Comparison of ENCODE assay signal across 13 mouse cellular contexts in genomic region chr9:48711826-48712225, GRCm38 (mm10).
DNase-seq lines count a peak whose midpoint lies in the region; ATAC-seq and TF ChIP-seq lines count a peak whose summit lies in the region.
"Had no signal": no experiment of that assay in that cellular context is flagged by ENCODE, and none has a peak within 500 bp of the region (broad histone marks: within the 10 kb centered on the region; RNA-seq: fewer than 3 reads in every experiment).

No protein-coding gene starts in this region.

- H3K27ac ChIP-seq in heart, embryonic 10.5 days = peak overlapping the region; percentile 52; the same call in 1 of the 2 replicates
- H3K27ac ChIP-seq in heart, embryonic 12.5 days (ENCODE audit: poor library complexity, severe bottlenecking) = no peak overlapping the region
- H3K27ac ChIP-seq in midbrain, embryonic 13.5 days = 0 out of 2 replicates have a peak overlapping the region, but pooled peaks have one; percentile 30
- no peak overlapping the region for H3K27ac ChIP-seq in midbrain, postnatal 0 days (ENCODE audit: low read depth, low read length)
- peak overlapping the region; percentile 44 for H3K27ac ChIP-seq in liver, embryonic 13.5 days
- H3K27ac ChIP-seq: limb, embryonic 12.5 days; stomach, embryonic 15.5 days had no signal

- no peak overlapping the region for H3K4me2 ChIP-seq in heart, embryonic 12.5 days
- H3K4me2 ChIP-seq in midbrain, embryonic 13.5 days (replicated peaks) = no peak overlapping the region
- H3K4me2 ChIP-seq in midbrain, postnatal 0 days (ENCODE audit: low read depth, low read length, poor library complexity, severe bottlenecking) = no peak overlapping the region
- 0 out of 2 replicates have a peak overlapping the region, but pooled peaks have one; percentile 21 for H3K4me2 ChIP-seq in liver, embryonic 13.5 days
- H3K4me2 ChIP-seq: limb, embryonic 12.5 days; stomach, embryonic 15.5 days had no signal

- H3K4me3 ChIP-seq in heart, embryonic 10.5 days = no peak overlapping the region
- no peak overlapping the region for H3K4me3 ChIP-seq in heart, embryonic 12.5 days
- no peak overlapping the region for H3K4me3 ChIP-seq in midbrain, embryonic 13.5 days (replicated peaks)
- no peak overlapping the region for H3K4me3 ChIP-seq in midbrain, postnatal 0 days (ENCODE audit: low read depth, low read length)
- H3K4me3 ChIP-seq in liver, embryonic 13.5 days (replicated peaks) = no peak overlapping the region
- H3K4me3 ChIP-seq: limb, embryonic 12.5 days; stomach, embryonic 15.5 days had no signal

- peaks cover 26% of the 10 kb centered on the region for H3K4me1 ChIP-seq in heart, embryonic 10.5 days
- peaks cover 22% of the 10 kb centered on the region for H3K4me1 ChIP-seq in heart, embryonic 12.5 days (replicated peaks)
- H3K4me1 ChIP-seq in midbrain, embryonic 13.5 days (replicated peaks) = peaks cover 28% of the 10 kb centered on the region
- H3K4me1 ChIP-seq in midbrain, postnatal 0 days (ENCODE audit: insufficient read depth, low read length) = no peaks in the 10 kb centered on the region
- H3K4me1 ChIP-seq in liver, embryonic 13.5 days (replicated peaks) = peaks cover 34% of the 10 kb centered on the region

- no peak for ATAC-seq in heart, embryonic 12.5 days (ENCODE audit: insufficient number of reproducible peaks, low FRiP score)
- no peak for ATAC-seq in midbrain, embryonic 13.5 days
- no peak for ATAC-seq in midbrain, postnatal 0 days (ENCODE audit: low FRiP score)
- peak; percentile 79 for ATAC-seq in liver, embryonic 13.5 days (ENCODE audit: low read depth)
- ATAC-seq: Patski had no signal

- no peak for TF ChIP-seq CTCF in midbrain, postnatal 0 days (IDR thresholded peaks at IDR 0.05)

- H3K27me3 ChIP-seq in heart, embryonic 10.5 days (ENCODE audit: insufficient read depth, poor library complexity, severe bottlenecking) = no peaks in the 10 kb centered on the region
- H3K27me3 ChIP-seq in heart, embryonic 12.5 days (replicated peaks) = no peaks in the 10 kb centered on the region
- H3K27me3 ChIP-seq in midbrain, embryonic 13.5 days = no peaks in the 10 kb centered on the region
- no peaks in the 10 kb centered on the region for H3K27me3 ChIP-seq in midbrain, postnatal 0 days (ENCODE audit: insufficient read depth, low read length)
- 0 out of 2 replicates have a peak, but pooled peaks cover 4% of the 10 kb centered on the region for H3K27me3 ChIP-seq in liver, embryonic 13.5 days
- H3K27me3 ChIP-seq: stomach, embryonic 15.5 days had no signal

- H3K36me3 ChIP-seq in heart, embryonic 10.5 days = no peaks in the 10 kb centered on the region
- H3K36me3 ChIP-seq in heart, embryonic 12.5 days = no peaks in the 10 kb centered on the region
- 0 out of 2 replicates have a peak, but pooled peaks cover 3% of the 10 kb centered on the region for H3K36me3 ChIP-seq in midbrain, embryonic 13.5 days
- H3K36me3 ChIP-seq in midbrain, postnatal 0 days (ENCODE audit: insufficient read depth, low read length) = no peaks in the 10 kb centered on the region
- H3K36me3 ChIP-seq in liver, embryonic 13.5 days = no peaks in the 10 kb centered on the region
- H3K36me3 ChIP-seq: limb, embryonic 12.5 days; stomach, embryonic 15.5 days had no signal

- no peak overlapping the region for H3K9ac ChIP-seq in heart, embryonic 12.5 days
- no peak overlapping the region for H3K9ac ChIP-seq in midbrain, embryonic 13.5 days (replicated peaks)
- H3K9ac ChIP-seq in midbrain, postnatal 0 days (replicated peaks; ENCODE audit: low read length, poor library complexity, severe bottlenecking) = no peak overlapping the region
- peak overlapping the region; percentile 45; the same call in 1 of the 2 replicates for H3K9ac ChIP-seq in liver, embryonic 13.5 days
- H3K9ac ChIP-seq: limb, embryonic 12.5 days; stomach, embryonic 15.5 days had no signal

- H3K9me3 ChIP-seq in heart, embryonic 10.5 days = no peaks in the 10 kb centered on the region
- H3K9me3 ChIP-seq in heart, embryonic 12.5 days (replicated peaks) = peaks cover 4% of the 10 kb centered on the region; the same call in 1 of the 2 replicates
- no peaks in the 10 kb centered on the region for H3K9me3 ChIP-seq in midbrain, embryonic 13.5 days
- H3K9me3 ChIP-seq in midbrain, postnatal 0 days (ENCODE audit: low read length) = no peaks in the 10 kb centered on the region
- H3K9me3 ChIP-seq in liver, embryonic 13.5 days (replicated peaks) = no peaks in the 10 kb centered on the region
- H3K9me3 ChIP-seq: limb, embryonic 12.5 days; stomach, embryonic 15.5 days had no signal

- WGBS in heart, embryonic 10.5 days = 59% methylated on average over 5 of the region's 5 CpGs
- WGBS in heart, embryonic 12.5 days = 56% methylated on average over 5 of the region's 5 CpGs
- 88% methylated on average over 5 of the region's 5 CpGs for WGBS in midbrain, embryonic 13.5 days
- WGBS in midbrain, postnatal 0 days = 86% methylated on average over 5 of the region's 5 CpGs
- 20% methylated on average over 5 of the region's 5 CpGs for WGBS in liver, embryonic 13.5 days (ENCODE audit: insufficient replicate concordance)

- no peak for DNase-seq in heart, embryonic 10.5 days (ENCODE audit: low spot score)
- no peak for DNase-seq in midbrain, postnatal 0 days (ENCODE audit: low spot score)
- DNase-seq in liver, embryonic 13.5 days = no peak
- DNase-seq in frontal cortex, adult 2 months (ENCODE audit: extremely low spot score in 1 of 2, low spot score in 1 of 2) = no peak
- DNase-seq in left cerebral cortex, adult 11 months (ENCODE audit: low spot score) = no peak
- DNase-seq in ovary, postnatal 14 days (ENCODE audit: low spot score) = no peak
- DNase-seq: cerebellum, postnatal 36 days; heart, postnatal 14 days had no signal

Comparison
In these comparisons a context has a peak if more than half of its experiments do, and no peak if none do; other contexts are left out.
1. H3K27ac ChIP-seq: peak in heart, embryonic 10.5 days (single experiment), midbrain, embryonic 13.5 days (single experiment) and liver, embryonic 13.5 days (single experiment); none in heart, embryonic 12.5 days (single experiment) and midbrain, postnatal 0 days (single experiment).